Mouse (Mus musculus): ENCODE results near the gene Dennd4b. TPM values are rescaled to one million over a fixed set of nuclear protein-coding genes. Genes with fewer than 3 reads are reported as not detected.
"Not testable (repeated sequence)": the region's sequence is repeated elsewhere in the genome, so short reads cannot be mapped to it uniquely, and the experiment has no call there.

Dennd4b gene
- polyA plus RNA-seq, 1 experiment = 68.6 TPM

DNA sequence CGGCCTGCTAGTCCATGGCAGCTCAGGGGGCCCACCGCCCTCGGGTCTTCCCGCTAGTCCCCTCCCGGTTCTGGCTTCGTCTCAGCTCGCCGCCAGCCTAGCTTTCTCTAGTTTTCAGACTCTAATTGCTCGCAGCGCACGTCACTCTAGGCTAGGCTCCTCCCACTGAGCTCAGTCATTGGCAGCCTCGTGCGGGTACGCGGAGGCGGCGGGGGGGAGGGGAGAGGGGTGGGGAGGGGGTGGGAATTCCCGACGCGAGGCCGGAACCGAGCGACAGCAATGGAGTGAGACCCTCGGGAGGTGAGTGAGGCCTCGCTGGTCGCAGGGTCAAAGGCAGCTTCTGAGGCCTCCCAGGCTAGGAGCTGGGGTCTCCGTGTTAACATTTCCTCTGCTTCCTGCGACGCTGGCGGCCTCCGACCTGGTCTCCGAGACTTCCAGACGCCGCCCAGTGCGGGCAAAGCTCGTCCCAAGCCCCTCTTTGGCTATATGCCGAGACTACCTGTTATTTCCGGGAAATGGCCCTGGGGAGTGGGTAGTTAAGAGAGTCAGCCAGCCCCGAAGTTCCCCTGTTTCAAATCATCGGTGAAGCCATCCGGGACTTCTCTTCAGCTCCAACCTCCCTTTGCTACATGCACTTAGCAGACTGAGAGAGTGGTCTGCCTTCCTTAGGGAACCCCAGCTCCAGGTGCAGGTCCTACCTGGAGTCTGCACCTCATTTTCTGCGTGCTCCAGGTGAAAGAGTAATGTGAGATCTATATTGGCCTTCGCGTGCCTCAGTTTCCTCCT, 16.8 kb upstream of the Dennd4b start, which contains the start of gene Slc39a1:
TSS of gene Slc39a1 (plus strand) at position 213 of the 786 bp plus-strand sequence.
- TF ChIP-seq POLR2A (IDR thresholded peaks at IDR 0.05; ENCODE audit: borderline replicate concordance, control insufficient read depth, low read depth, low read length) = peak; percentile 75; the same call in 1 of the 2 replicates
- TF ChIP-seq CTCF (IDR thresholded peaks at IDR 0.05; ENCODE audit: control insufficient read depth, insufficient read depth, low read length) = no peak
- WGBS = under 1% methylated on average over 44 of the region's 44 CpGs
- Histone ChIP-seq H3K4me3 (replicated peaks; ENCODE audit: control insufficient read depth, low read depth, low read length) (peak within 1 kb of the TSS; percentile 62), H3K27ac (ENCODE audit: control insufficient read depth, insufficient read depth, low read depth, low read length, poor library complexity) (peak within 1 kb of the TSS; percentile 84), H3K4me1 (ENCODE audit: control insufficient read depth, insufficient read depth, low read length) (peaks cover 1% of the 10 kb centered on the region; the same call in 1 of the 2 replicates)

DNA sequence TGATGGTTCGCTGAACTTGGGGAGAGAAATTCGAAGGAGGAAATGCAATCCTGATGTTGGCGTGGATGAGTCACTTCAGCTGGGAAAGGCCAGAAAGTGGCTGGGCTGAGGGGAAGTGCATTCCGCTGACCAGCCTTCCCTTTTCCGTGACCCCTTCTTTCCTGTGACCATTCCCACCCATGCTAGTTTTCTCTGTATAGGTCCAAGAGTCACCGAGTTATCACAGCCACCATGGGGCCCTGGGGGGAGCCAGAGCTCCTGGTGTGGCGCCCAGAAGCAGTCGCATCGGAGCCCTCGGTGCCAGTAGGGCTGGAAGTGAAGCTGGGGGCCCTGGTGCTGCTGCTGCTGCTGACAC, 16.3 kb upstream of the Dennd4b start:
- TF ChIP-seq CTCF (IDR thresholded peaks at IDR 0.05; ENCODE audit: control insufficient read depth, insufficient read depth, low read length) (no peak), POLR2A (IDR thresholded peaks at IDR 0.05; ENCODE audit: borderline replicate concordance, control insufficient read depth, low read depth, low read length) (no peak)
- WGBS = 3% methylated on average over 10 of the region's 10 CpGs
- peak overlapping the region; percentile 84; the same call in 1 of the 2 replicates for H3K27ac ChIP-seq (ENCODE audit: control insufficient read depth, insufficient read depth, low read depth, low read length, poor library complexity)
- peak overlapping the region; percentile 62 for H3K4me3 ChIP-seq (replicated peaks; ENCODE audit: control insufficient read depth, low read depth, low read length)
- H3K4me1 ChIP-seq (ENCODE audit: control insufficient read depth, insufficient read depth, low read length) = peaks cover 3% of the 10 kb centered on the region; the same call in 1 of the 2 replicates

DNA sequence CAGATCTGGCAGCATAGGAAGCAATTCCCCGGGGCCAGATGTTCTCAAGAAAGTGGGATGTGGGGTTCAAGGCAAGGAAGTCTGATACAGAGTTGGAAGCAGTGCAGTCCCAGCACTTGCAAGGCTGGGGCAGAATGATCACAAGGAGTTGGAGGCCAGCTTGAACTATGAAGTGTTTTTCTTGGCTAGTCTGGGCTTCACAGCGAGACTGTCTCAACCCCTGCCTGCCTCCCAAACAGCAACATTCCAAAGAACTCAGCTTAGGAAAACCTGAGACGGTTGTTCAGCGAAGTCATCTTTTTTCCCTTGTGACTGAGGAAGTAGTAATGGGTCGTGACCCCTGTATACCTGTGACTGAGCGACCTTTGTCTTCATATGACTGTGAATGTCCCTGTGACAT, 14.2 kb upstream of the Dennd4b start:
- no peak overlapping the region for H3K4me3 ChIP-seq (replicated peaks; ENCODE audit: control insufficient read depth, low read depth, low read length)
- H3K27ac ChIP-seq (ENCODE audit: control insufficient read depth, insufficient read depth, low read depth, low read length, poor library complexity) = no peak overlapping the region
- TF ChIP-seq CTCF (IDR thresholded peaks at IDR 0.05; ENCODE audit: control insufficient read depth, insufficient read depth, low read length) (no peak), POLR2A (IDR thresholded peaks at IDR 0.05; ENCODE audit: borderline replicate concordance, control insufficient read depth, low read depth, low read length) (no peak)
- WGBS = 85% methylated on average over 6 of the region's 6 CpGs
- peaks cover 3% of the 10 kb centered on the region; the same call in 1 of the 2 replicates for H3K4me1 ChIP-seq (ENCODE audit: control insufficient read depth, insufficient read depth, low read length)

DNA sequence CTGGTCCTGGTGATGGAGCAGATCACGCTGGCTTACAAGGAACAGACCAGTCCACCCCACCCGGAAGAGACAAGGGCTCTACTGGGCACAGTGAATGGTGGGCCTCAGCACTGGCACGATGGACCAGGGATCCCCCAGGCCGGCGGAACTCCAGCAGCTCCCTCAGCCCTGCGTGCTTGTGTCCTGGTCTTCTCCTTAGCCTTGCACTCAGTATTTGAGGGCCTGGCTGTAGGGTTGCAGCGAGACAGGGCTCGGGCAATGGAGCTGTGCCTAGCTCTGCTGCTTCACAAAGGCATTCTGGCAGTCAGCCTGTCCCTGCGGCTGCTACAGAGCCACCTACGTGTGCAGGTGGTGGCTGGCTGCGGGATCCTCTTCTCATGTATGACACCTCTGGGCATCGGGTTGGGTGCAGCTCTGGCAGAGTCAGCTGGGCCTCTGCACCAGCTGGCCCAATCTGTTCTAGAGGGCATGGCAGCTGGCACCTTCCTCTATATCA, 13.2 kb upstream of the Dennd4b start:
- WGBS = 89% methylated on average over 10 of the region's 12 CpGs
- H3K4me1 ChIP-seq (ENCODE audit: control insufficient read depth, insufficient read depth, low read length); H3K27ac ChIP-seq (ENCODE audit: control insufficient read depth, insufficient read depth, low read depth, low read length, poor library complexity); H3K4me3 ChIP-seq (replicated peaks; ENCODE audit: control insufficient read depth, low read depth, low read length): not testable (repeated sequence)

DNA sequence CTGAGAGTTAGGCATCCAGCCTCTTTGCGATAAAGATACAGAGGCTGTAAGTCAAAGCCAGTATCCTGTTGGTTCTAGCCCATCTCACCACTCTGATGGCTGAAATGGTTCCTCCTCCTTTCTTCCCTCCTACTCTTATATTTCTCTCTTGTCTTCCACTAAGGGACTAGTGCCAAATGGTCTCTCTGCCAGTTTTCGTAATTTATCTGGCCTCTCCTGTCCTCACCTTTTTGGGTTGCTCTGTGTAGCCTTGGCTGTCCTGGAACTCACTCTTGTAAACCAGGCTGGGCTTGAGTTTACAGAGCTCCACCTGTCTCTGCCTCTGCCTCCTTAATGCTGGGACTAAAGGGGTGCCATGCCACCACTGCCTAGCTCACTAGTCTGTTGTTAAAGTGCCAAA, 12.3 kb upstream of the Dennd4b start:
- not testable (repeated sequence) for H3K27ac ChIP-seq (ENCODE audit: control insufficient read depth, insufficient read depth, low read depth, low read length, poor library complexity); H3K4me3 ChIP-seq (replicated peaks; ENCODE audit: control insufficient read depth, low read depth, low read length); H3K4me1 ChIP-seq (ENCODE audit: control insufficient read depth, insufficient read depth, low read length)
- 81% methylated on average over 2 of the region's 2 CpGs for WGBS

DNA sequence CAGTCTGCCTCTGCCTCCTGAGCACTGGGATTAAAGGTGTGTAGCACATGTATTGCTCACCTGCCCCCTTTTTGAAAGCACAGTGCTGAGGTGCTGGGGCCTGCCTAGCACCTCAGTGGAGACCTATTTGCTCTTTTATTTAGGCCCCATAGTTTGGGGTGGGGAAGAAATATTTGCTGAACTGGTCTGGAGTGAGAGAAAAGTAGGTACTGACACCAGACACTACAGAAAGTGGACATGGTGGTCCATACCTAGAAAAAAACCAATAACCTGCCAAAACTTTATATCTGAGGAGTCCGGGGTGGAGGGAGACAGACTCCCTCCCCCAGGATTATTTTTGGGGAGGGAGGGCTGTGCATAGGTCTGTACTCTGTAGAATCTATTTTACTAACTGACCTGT, 11.8 kb upstream of the Dennd4b start:
- H3K4me3 ChIP-seq (replicated peaks; ENCODE audit: control insufficient read depth, low read depth, low read length); H3K27ac ChIP-seq (ENCODE audit: control insufficient read depth, insufficient read depth, low read depth, low read length, poor library complexity); H3K4me1 ChIP-seq (ENCODE audit: control insufficient read depth, insufficient read depth, low read length): not testable (repeated sequence)
- 50% methylated on average over 1 of the region's 1 CpGs for WGBS

DNA sequence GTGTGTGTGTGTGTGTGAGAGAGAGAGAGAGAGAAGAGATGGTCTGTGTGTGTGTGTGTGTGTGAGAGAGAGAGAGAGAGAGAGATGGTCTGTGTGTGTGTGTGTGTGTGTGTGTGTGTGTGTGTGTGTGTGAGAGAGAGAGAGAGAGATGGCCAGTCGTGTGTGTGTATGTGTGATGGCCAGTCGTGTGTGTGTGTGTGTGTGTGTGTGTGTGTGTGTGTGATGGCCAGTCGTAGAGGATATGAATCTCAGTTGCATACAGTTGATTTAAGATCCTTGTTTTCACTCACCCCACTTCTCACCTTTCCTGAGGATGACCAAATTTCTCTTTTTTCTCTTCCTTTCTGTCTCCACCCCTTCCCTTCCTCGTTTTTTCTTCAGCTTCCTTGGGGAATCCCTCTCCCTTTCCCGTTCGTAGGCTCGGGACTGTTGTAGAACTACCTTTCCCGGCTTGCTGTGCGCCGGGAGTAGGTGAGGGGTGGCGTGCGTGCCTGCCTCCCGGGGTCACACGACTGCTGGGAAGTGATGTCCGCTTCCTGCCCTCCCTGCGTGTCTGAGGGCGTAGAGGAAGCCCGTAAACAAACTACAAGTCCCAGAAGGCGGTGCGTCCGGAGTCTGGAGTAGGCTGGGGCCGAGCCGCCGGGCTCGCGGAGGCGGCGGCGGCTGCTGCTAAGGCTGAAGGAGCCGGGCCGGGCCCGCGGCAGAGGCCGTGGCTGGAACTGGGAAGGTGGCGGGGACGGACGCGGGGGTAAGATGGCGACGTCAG, 11.1 kb upstream of the Dennd4b start, which contains the start of gene Crtc2:
TSS of gene Crtc2 (plus strand) at position 511 of the 766 bp plus-strand sequence.
- 2% methylated on average over 40 of the region's 40 CpGs for WGBS
- H3K27ac ChIP-seq (ENCODE audit: control insufficient read depth, insufficient read depth, low read depth, low read length, poor library complexity) = peak within 1 kb of the TSS; percentile 79
- peaks cover 3% of the 10 kb centered on the region; the same call in 1 of the 2 replicates for H3K4me1 ChIP-seq (ENCODE audit: control insufficient read depth, insufficient read depth, low read length)
- peak within 1 kb of the TSS; percentile 84 for H3K4me3 ChIP-seq (replicated peaks; ENCODE audit: control insufficient read depth, low read depth, low read length)
- TF ChIP-seq POLR2A (IDR thresholded peaks at IDR 0.05; ENCODE audit: borderline replicate concordance, control insufficient read depth, low read depth, low read length) (peak; percentile 78; the same call in 1 of the 2 replicates), CTCF (IDR thresholded peaks at IDR 0.05; ENCODE audit: control insufficient read depth, insufficient read depth, low read length) (no peak)

DNA sequence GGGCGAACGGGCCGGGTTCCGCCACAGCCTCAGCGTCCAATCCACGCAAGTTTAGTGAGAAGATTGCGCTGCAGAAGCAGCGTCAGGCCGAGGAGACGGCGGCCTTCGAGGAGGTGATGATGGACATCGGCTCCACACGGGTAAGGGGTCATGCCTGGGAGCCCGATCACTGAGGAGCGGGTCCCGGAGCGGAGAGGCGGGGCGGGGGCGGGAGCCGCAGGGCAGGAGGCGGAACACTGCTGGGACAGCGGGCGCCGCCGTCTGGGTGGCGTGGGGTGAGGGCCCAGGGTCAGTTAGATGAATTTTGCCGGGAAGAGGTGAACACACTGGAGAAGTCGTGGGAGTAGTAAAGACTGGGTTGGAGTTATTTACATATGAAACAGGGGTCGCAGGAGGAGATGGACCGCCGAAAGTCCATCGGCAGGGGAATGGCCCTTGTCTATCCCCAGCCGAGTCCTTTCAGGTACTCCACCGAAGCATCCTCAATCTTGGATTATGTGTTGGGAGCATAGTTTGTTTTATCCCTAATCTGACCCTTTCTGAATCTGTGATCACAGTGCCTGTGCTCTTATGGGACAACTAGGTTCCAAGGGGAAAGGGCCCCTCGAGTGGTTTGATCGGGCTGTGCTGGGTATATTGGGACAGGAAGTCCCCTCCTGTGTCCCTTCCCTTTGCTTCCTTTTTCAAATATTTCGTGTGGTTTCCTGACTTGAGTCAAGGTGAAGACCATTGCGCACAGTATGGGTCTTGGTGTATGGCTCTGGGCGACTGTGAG, 10.4 kb upstream of the Dennd4b start:
- under 1% methylated on average over 41 of the region's 41 CpGs for WGBS
- no peak for TF ChIP-seq CTCF (IDR thresholded peaks at IDR 0.05; ENCODE audit: control insufficient read depth, insufficient read depth, low read length)
- no peak for TF ChIP-seq POLR2A (IDR thresholded peaks at IDR 0.05; ENCODE audit: borderline replicate concordance, control insufficient read depth, low read depth, low read length)
- Histone ChIP-seq H3K4me3 (replicated peaks; ENCODE audit: control insufficient read depth, low read depth, low read length) (peak overlapping the region; percentile 84), H3K4me1 (ENCODE audit: control insufficient read depth, insufficient read depth, low read length) (peaks cover 3% of the 10 kb centered on the region; the same call in 1 of the 2 replicates), H3K27ac (ENCODE audit: control insufficient read depth, insufficient read depth, low read depth, low read length, poor library complexity) (peak overlapping the region; percentile 79)
